Mouse (Mus musculus) heart, postnatal 10 days (tissue): ENCODE results near the gene Ttc21a. TPM values are rescaled to one million over a fixed set of nuclear protein-coding genes. Genes with fewer than 3 reads are reported as not detected.

Experiments used
- DNase-seq, 2 experiments: peaks; one replicate each; pipeline ENCODE4 v3.0.0; 2021
- intact Hi-C: fragments of 180-260 bp; cut with DNase I; formaldehyde crosslinking; loops from one replicate; pipeline ENCODE4 v1.15.1; 2025
- total RNA-seq, 2 experiments: library from RNA; stranded (reverse); gene quantifications; 2 replicates each; pipeline ENCODE4 v1.2.3; 2021

Ttc21a gene
- total RNA-seq, 2 experiments from 2014 or later, result not detected

- intact Hi-C loops, result no loop called here
- DNase-seq, result no peak
Measured at GRCm38 (mm10) chr9:119973281-119973680, 35.9 kb downstream of the Ttc21a start.

DNA sequence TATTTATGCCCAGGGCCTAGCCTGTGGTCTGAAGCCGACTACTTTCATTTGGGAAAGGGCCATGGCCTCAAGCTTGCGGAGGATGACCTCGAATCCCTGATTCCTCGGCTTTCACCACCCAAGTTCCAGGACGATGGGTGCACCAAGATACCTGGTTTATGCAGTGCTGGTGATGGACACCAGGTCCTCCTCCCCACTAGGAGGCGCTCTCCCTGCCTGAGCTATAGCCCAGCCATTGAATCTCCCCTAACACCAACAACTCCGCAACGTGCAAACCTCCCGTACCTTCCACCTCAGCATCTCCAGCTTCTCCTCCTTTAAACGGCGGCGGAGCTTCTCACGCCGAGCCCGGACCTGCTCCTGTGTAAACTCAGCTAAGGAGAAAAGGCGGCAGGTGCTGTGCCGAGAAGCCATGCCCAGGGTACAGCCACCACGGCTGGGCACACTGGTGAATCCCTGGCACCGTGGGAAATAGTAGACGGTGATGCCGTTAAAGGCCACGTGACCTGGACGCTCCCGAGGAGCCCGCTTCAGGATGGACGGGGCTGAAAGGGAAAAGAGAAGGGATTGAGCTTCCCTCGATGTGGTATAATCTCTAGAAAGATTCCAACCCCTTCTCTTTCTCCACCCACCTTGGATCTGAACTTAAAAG lies 36.6 kb downstream of the Ttc21a start:
- DNase-seq, result no peak
- intact Hi-C loops, result no loop called here

DNA sequence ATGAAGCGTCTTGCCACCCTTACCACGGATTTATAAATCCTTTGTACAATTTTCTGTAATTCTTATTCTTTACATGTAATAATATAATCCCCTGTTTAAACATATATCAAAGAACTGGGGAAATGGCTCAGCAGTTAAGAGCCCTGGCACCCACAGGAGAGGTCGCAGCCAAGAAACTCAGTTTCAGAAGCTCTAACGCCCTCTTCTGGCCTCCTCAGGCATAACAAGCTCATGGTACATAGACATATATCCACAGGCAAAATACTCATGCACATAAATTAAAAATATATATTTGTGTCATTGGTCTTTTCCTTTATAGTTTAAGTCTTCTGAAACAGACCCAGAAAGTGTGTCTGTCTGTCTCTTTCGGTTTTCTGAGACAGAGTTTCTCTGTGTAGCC lies 37.2 kb downstream of the Ttc21a start:
- no peak for DNase-seq
- intact Hi-C loops, result no loop called here

- DNase-seq, result no peak
- intact Hi-C loops, result no loop called here
Measured at GRCm38 (mm10) chr9:119975286-119975685, 37.9 kb downstream of the Ttc21a start.

DNA sequence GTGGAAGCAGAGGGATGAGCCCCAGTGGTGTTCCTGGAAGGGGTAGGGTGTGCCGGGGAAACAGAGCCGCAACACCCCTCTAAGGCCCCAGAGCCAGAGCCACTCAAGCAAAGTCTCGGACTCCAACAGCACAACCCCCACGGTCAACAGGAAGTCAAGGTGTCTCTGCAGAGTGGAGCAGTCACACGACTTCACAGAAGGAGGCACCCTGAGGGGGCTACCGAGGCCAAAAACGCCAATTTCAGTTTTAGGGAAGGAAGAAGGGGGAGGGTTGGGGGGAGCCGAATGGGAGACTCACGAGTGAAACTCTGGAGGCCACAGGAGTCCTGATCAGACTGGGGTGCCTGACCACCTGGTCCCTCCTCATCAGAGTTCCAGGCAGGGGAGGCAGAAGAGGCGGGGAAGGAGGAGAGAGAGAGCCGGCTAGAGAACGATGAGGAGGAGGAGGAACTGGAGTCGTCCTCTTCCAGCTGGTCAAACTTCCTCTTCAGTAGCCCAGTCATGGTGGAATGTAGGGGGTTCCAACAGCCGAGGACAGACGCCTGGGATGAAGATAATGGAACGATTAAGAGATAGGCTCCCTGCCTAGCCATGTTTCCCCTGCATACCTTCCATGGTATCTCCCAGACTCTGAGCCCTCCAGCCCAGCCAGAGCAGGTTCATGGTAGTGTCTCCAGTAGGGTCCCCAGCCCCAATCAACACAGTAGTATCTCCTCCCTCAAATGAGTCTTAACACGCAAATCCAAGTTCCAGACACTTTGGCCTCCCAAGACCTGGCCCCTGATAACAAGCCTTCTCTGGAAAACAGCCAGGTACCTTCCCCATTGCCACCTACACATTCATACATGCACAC lies 39.5 kb downstream of the Ttc21a start:
- no peak for DNase-seq

GRCm38 (mm10) chr9:119977557-119978060 lies 40.2 kb downstream of the Ttc21a start:
- no peak for DNase-seq

More for the DNA sequence above, 39.5 kb downstream of the Ttc21a start:
- intact Hi-C loops, result no loop called here

GRCm38 (mm10) chr9:119978151-119978810 lies 40.9 kb downstream of the Ttc21a start:
- no peak for DNase-seq
- intact Hi-C loops, result loop anchor here (2.0 kb wide), 1 partner anchor 39 kb away; no protein-coding TSS in a partner anchor

More at GRCm38 (mm10) chr9:119977557-119978060, 40.2 kb downstream of the Ttc21a start:
- intact Hi-C loops, result loop anchor here (2.0 kb wide), 1 partner anchor 39 kb away; no protein-coding TSS in a partner anchor

DNA sequence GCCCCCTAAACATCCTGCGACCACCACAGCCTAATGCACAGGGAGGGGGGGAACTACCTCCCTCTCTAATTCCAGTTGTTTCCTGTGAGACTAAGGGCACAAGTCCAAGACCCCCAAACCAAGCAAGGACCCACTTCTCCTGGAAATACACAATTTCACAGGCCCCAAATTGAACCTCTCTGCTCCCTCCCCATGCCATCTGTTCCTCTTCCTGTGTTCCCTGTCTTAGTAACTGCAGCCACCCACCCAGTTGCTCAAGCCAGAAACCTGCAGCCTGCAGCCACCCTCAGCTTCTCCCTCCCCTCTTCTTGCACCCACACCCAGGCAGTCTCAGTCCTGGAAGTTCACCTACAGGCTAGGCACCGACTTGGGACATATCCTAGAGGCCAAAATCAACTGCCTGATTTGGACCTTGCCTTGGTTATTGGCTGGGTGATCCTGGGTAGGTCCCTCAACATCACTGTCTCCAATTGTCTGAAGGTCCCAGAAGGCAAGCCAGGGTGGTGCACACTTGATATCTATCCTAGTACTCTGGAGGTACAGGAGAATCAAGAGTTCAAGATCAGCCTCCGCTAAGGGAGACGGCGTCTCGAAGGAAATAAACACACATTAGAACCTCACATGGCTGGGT lies 41.5 kb downstream of the Ttc21a start:
- DNase-seq, result no peak
- intact Hi-C loops, result loop anchor here (2.0 kb wide), 1 partner anchor 40 kb away; no protein-coding TSS in a partner anchor

GRCm38 (mm10) chr9:119979749-119980148 lies 42.3 kb downstream of the Ttc21a start:
- no peak for DNase-seq
- intact Hi-C loops, result loop anchor here (2.0 kb wide), 2 partner anchors 15 to 41 kb away; no protein-coding TSS in a partner anchor

DNA sequence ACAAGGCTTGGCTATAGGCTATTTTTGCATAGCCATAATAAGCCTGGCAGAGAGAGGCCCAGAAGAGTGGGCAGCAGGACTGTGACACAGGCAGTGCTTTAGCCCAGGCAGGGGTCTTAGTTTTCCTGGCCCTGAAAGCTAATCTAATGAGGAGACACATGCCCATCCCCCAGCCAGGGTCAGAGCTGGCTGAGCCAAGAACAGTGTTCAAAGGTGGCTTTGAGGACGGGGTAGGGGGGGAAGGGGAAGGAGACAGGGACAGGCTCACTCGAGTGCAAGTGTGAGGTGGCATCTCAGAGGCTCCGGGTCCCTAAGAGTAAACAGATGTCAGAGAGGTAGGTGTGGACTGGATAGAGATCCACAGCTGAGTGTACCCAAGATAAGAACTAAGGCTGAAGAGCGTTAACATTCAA lies 43.4 kb downstream of the Ttc21a start:
- DNase-seq, result no peak
- intact Hi-C loops, result loop anchor here (2.0 kb wide), 1 partner anchor 16 kb away; no protein-coding TSS in a partner anchor

GRCm38 (mm10) chr9:119981183-119982179 lies 44.1 kb downstream of the Ttc21a start:
- intact Hi-C loops, result loop anchor here (2.0 kb wide), 1 partner anchor 17 kb away; no protein-coding TSS in a partner anchor

DNA sequence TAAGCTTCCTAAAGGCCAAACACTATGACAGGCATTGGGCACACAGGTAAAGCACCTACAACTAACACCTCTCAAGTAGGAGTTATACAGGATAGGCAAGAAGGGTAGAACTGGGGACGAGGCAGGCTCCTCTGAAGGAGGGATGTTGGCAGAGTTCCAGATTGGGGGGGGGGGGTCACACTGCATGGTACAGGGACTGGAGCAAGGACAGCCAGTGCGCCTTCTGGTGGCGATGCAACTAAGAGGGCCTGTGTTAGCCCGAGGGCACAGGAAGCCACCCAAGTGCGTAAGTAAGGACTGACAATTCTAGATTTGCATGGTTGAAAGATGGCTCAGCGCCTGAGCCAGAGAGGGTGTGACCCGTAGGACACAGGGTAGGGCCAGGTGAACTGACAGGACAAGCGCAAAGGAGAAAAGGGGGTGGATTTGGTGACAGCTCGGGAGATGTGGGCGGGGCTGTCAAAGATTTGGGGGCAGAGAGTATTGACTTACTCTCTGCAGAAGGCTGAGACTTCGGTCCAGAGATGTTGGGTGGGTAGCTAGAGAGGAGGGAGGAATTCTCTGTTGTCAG lies 44.9 kb downstream of the Ttc21a start:
- peak; percentile 77 to 80 for DNase-seq
- intact Hi-C loops, result no loop called here

More at GRCm38 (mm10) chr9:119981183-119982179, 44.1 kb downstream of the Ttc21a start:
- DNase-seq, result peak; percentile 89 to 90

GRCm38 (mm10) chr9:119982956-119983551 lies 45.6 kb downstream of the Ttc21a start:
- intact Hi-C loops, result loop anchor here (1.0 kb wide), 1 partner anchor 28 kb away; no protein-coding TSS in a partner anchor

DNA sequence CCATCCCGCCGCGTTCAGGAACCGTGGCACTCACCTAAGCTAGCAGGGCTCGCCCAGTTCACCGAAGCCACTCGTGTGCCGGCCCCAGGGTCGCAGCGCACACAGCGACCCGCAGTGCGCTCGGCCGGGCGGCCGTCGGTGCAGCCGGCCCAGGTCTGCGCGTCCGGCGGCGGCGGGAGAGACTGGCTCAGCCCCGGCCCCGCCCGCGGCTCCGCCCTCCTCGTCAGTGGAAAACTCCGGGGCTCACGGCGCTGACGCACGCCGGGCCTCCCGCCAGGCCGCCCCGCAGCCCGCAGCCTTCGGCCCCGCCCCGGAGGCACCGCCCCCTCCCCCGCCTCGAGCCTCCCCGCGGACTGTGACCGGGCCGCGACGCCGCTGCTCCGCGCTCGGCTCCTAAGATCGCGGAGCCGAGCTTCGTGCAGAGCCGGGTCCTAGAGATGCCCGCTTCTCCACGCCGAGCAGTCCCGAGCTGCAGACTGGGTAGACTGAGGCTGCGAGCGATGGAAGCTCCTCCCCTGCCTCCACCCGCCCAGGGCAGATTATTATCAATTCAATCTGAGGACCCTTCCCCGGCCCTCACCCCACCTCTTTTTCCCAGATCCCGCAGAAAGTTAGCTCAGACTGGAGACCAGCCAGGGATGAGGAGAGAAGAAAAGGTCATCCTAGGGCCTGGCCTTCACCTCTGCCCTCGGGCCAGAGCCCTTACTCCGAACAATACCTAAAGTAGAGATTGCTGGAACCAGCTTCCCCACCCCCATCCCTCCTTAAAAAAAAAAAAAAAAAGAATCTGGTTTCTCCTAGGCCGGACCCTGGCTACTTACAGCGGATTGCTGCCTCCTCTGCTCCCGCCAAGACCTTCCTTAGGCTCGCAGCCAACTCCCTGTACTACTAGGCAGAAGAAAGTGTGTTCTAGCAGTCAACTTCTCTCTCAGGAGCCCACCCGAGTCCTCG lies 46.5 kb downstream of the Ttc21a start:
- intact Hi-C loops, result loop anchor here (1.0 kb wide), 2 partner anchors 14 to 27 kb away; no protein-coding TSS in a partner anchor
- DNase-seq, result peak; percentile 91 to 94

More at GRCm38 (mm10) chr9:119982956-119983551, 45.6 kb downstream of the Ttc21a start:
- peak; percentile 66 to 67 for DNase-seq

- intact Hi-C loops, result loop anchor here (1.0 kb wide), 1 partner anchor 14 kb away; no protein-coding TSS in a partner anchor
- peak in 1 of 2 experiments; percentile 49 for DNase-seq
Measured at GRCm38 (mm10) chr9:119984536-119985011, 47.2 kb downstream of the Ttc21a start, which contains the start of gene Csrnp1. Gene Csrnp1, minus strand, starts transcription at chr9:119984658.

GRCm38 (mm10) chr9:119985881-119986574 lies 48.6 kb downstream of the Ttc21a start:
- intact Hi-C loops, result no loop called here
- no peak for DNase-seq
